Mouse (Mus musculus): ENCODE data around the gene Defb42. TPM values are rescaled to one million over a fixed set of nuclear protein-coding genes. Genes with fewer than 3 reads are reported as not detected.

Gene Defb42
- polyA plus RNA-seq (2015; fragmentation: Nextera tagmentation; extraction: Ambion mirVana) = 1.1 and 2.5 TPM in 2 replicates

DNA sequence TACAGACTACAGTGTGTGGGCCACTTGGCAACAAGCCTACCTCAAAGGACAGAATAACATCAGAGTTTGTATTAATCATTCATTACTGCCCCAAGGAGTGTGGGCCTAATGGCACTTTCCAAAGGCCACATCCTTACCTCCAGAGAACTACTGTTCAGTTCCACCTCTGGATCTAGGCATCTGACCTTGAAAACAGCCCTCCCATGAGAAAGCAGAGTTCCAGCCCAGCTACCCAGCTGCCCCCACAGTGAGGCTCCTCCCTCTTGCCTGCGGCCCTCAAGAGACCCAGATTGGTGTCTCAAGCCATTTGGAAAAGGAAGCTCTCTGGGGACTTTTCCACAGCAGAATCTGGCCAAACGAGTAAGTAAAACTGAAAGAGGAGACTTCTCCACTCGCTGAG lies at the start of gene Defb42:
TSS of gene Defb42 (plus strand) at position 301 of the 400 bp plus-strand sequence.
- Histone ChIP-seq H3K4me3 (ENCODE audit: low read length) (no peak within 1 kb of the TSS), H3K27me3 (ENCODE audit: insufficient read depth, low read length) (no peaks in the 10 kb centered on the region), H3K4me1 (ENCODE audit: insufficient read depth, low read length) (no peaks in the 10 kb centered on the region), H3K4me2 (replicated peaks; ENCODE audit: low read depth, low read length) (no peak within 1 kb of the TSS), H3K36me3 (ENCODE audit: insufficient read depth, low read length) (no peaks in the 10 kb centered on the region), H3K9me3 (ENCODE audit: low read length) (no peaks in the 10 kb centered on the region), H3K9ac (replicated peaks; ENCODE audit: low read length) (no peak within 1 kb of the TSS), H3K27ac (ENCODE audit: low read length) (no peak within 1 kb of the TSS)
- 80% methylated on average over 3 of the region's 3 CpGs for WGBS
- no peak for ATAC-seq (ENCODE audit: low FRiP score, low TSS enrichment)

DNA sequence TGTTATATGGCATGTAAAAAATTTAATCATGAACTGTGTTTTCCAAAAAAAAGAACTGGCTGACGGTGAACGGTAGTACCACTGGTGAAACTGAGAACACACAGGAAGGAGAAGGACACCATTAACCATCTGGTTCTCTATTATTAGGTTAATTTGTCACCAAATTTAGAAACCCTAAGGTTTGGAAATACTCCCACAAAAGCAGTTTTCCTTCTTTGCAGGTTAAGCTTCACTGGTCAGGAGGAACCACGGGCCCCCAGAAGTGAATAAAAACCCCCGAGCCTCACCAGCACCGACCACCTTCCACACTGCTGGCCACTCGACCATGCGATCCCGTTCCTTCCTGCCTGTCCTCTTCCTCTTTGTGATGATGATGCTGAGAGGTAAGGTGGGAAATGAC lies 49.0 kb upstream of the Defb42 start, which contains the start of gene Defb47:
TSS of gene Defb47 (plus strand) at position 301 of the 400 bp plus-strand sequence.
- H3K27me3 ChIP-seq (ENCODE audit: insufficient read depth, low read length) = no peaks in the 10 kb centered on the region
- no peaks in the 10 kb centered on the region for H3K9me3 ChIP-seq (ENCODE audit: low read length)
- no peak within 1 kb of the TSS for H3K27ac ChIP-seq (ENCODE audit: low read length)
- H3K36me3 ChIP-seq (ENCODE audit: insufficient read depth, low read length) = no peaks in the 10 kb centered on the region
- H3K4me1 ChIP-seq (ENCODE audit: insufficient read depth, low read length) = 0 out of 2 replicates have a peak, but pooled peaks cover 6% of the 10 kb centered on the region
- WGBS = 58% methylated on average over 8 of the region's 8 CpGs
- H3K4me3 ChIP-seq (ENCODE audit: low read length) = no peak within 1 kb of the TSS
- H3K9ac ChIP-seq (replicated peaks; ENCODE audit: low read length) = no peak within 1 kb of the TSS
- no peak within 1 kb of the TSS for H3K4me2 ChIP-seq (replicated peaks; ENCODE audit: low read depth, low read length)
- no peak for ATAC-seq (ENCODE audit: low FRiP score, low TSS enrichment)

DNA sequence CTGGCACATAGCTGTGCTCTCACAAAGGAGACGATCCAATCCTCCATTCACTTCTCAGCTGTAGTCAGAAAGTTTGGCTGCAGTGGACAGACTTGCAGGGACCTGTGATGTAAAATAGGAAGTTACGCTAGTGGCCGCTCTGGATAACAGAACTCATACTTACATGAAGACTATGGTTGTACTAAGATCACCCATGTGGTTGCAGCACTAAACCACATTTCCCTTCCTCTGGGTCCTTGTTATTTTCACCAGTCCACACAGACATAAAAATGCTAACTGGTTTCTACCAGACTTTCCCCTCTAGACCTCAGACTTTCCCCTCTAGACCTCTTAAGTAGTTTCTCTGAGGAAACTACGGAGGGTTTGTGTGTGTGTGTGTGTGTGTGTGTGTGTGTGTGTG lies 47.8 kb upstream of the Defb42 start:
- ATAC-seq (ENCODE audit: low FRiP score, low TSS enrichment) = no peak
- no peaks in the 10 kb centered on the region for H3K36me3 ChIP-seq (ENCODE audit: insufficient read depth, low read length)
- H3K9me3 ChIP-seq (ENCODE audit: low read length) = no peaks in the 10 kb centered on the region
- H3K4me1 ChIP-seq (ENCODE audit: insufficient read depth, low read length) = 0 out of 2 replicates have a peak, but pooled peaks cover 6% of the 10 kb centered on the region
- H3K27me3 ChIP-seq (ENCODE audit: insufficient read depth, low read length) = no peaks in the 10 kb centered on the region
- H3K9ac ChIP-seq (replicated peaks; ENCODE audit: low read length) = no peak overlapping the region
- no peak overlapping the region for H3K4me3 ChIP-seq (ENCODE audit: low read length)
- no peak overlapping the region for H3K4me2 ChIP-seq (replicated peaks; ENCODE audit: low read depth, low read length)
- 92% methylated on average over 4 of the region's 4 CpGs for WGBS
- no peak overlapping the region for H3K27ac ChIP-seq (ENCODE audit: low read length)

DNA sequence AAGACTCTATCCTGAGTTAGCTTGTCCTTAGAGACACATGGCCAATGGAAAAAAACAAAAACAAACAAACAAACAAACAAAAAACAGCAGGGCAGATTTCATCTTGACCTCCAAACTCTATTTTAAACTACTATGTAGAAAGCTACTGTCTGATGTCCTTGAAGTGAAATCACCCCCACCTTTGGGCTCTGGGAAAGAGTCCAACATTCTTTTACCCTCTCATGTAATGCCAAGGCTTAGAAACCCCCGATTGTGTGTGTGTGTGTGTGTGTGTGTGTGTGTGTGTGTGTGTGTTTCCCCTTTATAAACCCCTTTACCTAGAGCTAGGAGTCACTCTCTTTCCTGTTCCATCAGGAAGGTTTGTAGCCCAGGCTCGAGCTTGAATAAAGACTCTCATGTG lies 44.2 kb upstream of the Defb42 start:
- no peak overlapping the region for H3K4me3 ChIP-seq (ENCODE audit: low read length)
- no peaks in the 10 kb centered on the region for H3K27me3 ChIP-seq (ENCODE audit: insufficient read depth, low read length)
- H3K27ac ChIP-seq (ENCODE audit: low read length) = no peak overlapping the region
- no peaks in the 10 kb centered on the region for H3K36me3 ChIP-seq (ENCODE audit: insufficient read depth, low read length)
- H3K4me1 ChIP-seq (ENCODE audit: insufficient read depth, low read length) = 0 out of 2 replicates have a peak, but pooled peaks cover 5% of the 10 kb centered on the region
- H3K9ac ChIP-seq (replicated peaks; ENCODE audit: low read length) = no peak overlapping the region
- H3K9me3 ChIP-seq (ENCODE audit: low read length) = no peaks in the 10 kb centered on the region
- no peak overlapping the region for H3K4me2 ChIP-seq (replicated peaks; ENCODE audit: low read depth, low read length)
- 69% methylated on average over 2 of the region's 2 CpGs for WGBS
- ATAC-seq (ENCODE audit: low FRiP score, low TSS enrichment) = no peak

DNA sequence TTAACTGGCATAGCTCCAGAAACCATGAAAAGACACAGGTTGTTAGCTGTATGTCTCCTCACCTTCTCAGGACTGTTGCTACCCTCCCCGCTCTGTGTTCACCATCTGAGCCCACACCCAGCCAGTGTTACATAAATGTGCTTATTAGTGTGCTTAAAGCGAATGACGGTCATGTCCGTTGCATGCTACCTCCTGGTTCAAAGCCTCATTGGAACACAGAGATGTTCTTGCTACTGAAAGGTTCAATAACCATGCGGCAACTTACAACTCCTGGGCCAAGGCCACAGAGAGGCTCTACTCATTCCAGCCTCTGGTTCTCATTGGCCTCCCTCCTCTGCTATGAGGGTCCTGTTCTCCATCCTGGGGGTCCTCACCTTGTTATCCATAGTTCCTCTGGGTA lies 35.3 kb upstream of the Defb42 start, which contains the start of gene Defb43:
TSS of gene Defb43 (plus strand) at position 301 of the 400 bp plus-strand sequence.
- Histone ChIP-seq H3K27ac (ENCODE audit: low read length) (no peak within 1 kb of the TSS), H3K9me3 (ENCODE audit: low read length) (peaks cover 5% of the 10 kb centered on the region; the same call in 1 of the 2 replicates), H3K36me3 (ENCODE audit: insufficient read depth, low read length) (no peaks in the 10 kb centered on the region), H3K4me1 (ENCODE audit: insufficient read depth, low read length) (no peaks in the 10 kb centered on the region), H3K9ac (replicated peaks; ENCODE audit: low read length) (no peak within 1 kb of the TSS), H3K4me3 (ENCODE audit: low read length) (no peak within 1 kb of the TSS), H3K4me2 (replicated peaks; ENCODE audit: low read depth, low read length) (no peak within 1 kb of the TSS), H3K27me3 (ENCODE audit: insufficient read depth, low read length) (no peaks in the 10 kb centered on the region)
- no peak for ATAC-seq (ENCODE audit: low FRiP score, low TSS enrichment)
- WGBS = 94% methylated on average over 5 of the region's 5 CpGs

DNA sequence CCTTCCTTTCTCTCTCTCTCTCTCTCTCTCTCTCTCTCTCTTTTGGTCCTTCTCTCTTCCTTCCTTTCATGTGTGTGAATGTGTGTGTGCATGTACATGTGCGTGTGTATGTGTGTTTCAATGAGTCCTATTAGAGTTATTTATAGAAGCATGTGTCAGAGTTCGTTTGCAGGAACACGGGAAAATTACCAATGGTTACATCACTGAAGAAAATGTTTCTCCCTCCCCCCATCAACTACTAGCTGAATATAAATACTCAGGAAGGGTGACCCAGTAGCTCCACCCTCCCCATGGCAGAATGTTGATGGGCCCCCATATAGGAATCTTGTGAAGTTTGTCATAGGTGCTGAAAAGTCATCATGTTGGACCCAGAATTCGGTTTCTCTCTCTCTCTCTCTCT lies 33.7 kb upstream of the Defb42 start:
- H3K36me3 ChIP-seq (ENCODE audit: insufficient read depth, low read length) = no peaks in the 10 kb centered on the region
- H3K9ac ChIP-seq (replicated peaks; ENCODE audit: low read length) = no peak overlapping the region
- H3K27me3 ChIP-seq (ENCODE audit: insufficient read depth, low read length) = no peaks in the 10 kb centered on the region
- no peak overlapping the region for H3K4me2 ChIP-seq (replicated peaks; ENCODE audit: low read depth, low read length)
- H3K4me1 ChIP-seq (ENCODE audit: insufficient read depth, low read length) = no peaks in the 10 kb centered on the region
- H3K27ac ChIP-seq (ENCODE audit: low read length) = no peak overlapping the region
- H3K4me3 ChIP-seq (ENCODE audit: low read length) = no peak overlapping the region
- WGBS = 61% methylated on average over 4 of the region's 4 CpGs
- ATAC-seq (ENCODE audit: low FRiP score, low TSS enrichment) = no peak
- peaks cover 5% of the 10 kb centered on the region; the same call in 1 of the 2 replicates for H3K9me3 ChIP-seq (ENCODE audit: low read length)

DNA sequence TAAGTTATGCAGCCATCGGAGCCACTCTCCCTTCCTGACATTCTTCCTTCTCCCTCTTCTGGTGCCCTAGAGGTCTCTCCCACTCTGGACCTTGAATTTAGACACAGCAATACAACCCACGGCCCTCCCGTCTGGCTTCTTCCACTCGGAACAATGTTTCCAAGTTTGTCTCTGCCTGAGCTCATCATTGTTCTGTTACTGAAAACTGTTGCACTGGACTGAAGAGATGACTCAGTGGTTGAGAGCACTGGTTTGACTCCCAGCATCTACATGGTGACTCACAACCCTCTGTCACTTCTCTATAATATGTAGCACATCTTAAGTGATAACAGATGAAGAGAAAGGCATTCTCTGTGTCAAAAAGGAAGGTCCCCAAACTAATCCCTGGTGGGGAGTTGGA lies 32.1 kb upstream of the Defb42 start:
- 81% methylated on average over 4 of the region's 4 CpGs for WGBS
- Histone ChIP-seq H3K4me2 (replicated peaks; ENCODE audit: low read depth, low read length) (no peak overlapping the region), H3K27me3 (ENCODE audit: insufficient read depth, low read length) (no peaks in the 10 kb centered on the region), H3K4me3 (ENCODE audit: low read length) (no peak overlapping the region), H3K9ac (replicated peaks; ENCODE audit: low read length) (no peak overlapping the region), H3K36me3 (ENCODE audit: insufficient read depth, low read length) (no peaks in the 10 kb centered on the region), H3K9me3 (ENCODE audit: low read length) (peaks cover 5% of the 10 kb centered on the region; the same call in 1 of the 2 replicates), H3K27ac (ENCODE audit: low read length) (no peak overlapping the region), H3K4me1 (ENCODE audit: insufficient read depth, low read length) (no peaks in the 10 kb centered on the region)
- ATAC-seq (ENCODE audit: low FRiP score, low TSS enrichment) = no peak

DNA sequence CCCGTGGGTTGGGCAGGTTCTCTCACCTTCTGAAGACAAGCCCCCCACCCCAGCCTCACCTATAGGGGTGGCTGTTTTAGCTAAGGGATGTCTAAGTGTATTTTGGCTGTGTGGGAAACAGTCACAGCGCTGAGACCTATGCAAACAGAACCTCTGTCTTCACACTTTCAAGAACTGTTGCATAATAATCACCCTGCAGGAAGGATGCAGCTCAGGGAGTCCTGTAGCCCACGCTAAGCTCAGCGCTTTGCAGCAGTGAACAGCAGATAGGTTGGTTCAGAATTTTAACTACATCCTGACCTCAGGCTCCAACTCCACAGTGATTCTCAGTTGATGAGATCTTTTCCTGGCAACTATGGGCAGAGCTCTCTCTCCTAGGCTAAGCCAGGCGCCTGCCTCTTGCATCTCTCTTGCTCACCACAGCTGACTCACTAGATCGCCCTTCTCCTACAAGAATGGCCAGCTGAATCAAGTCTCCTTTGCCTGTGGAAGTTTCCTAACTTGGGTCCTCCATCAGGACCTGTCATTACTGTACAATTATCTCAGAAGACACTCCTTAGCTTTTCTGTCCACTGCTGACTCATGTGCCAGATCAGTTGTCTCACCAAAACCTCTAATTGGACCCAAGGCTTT lies 26.2 kb upstream of the Defb42 start:
- Histone ChIP-seq H3K4me2 (replicated peaks; ENCODE audit: low read depth, low read length) (no peak overlapping the region), H3K27ac (ENCODE audit: low read length) (no peak overlapping the region), H3K9ac (replicated peaks; ENCODE audit: low read length) (no peak overlapping the region), H3K9me3 (ENCODE audit: low read length) (no peaks in the 10 kb centered on the region), H3K36me3 (ENCODE audit: insufficient read depth, low read length) (no peaks in the 10 kb centered on the region), H3K4me1 (ENCODE audit: insufficient read depth, low read length) (no peaks in the 10 kb centered on the region), H3K27me3 (ENCODE audit: insufficient read depth, low read length) (no peaks in the 10 kb centered on the region), H3K4me3 (ENCODE audit: low read length) (no peak overlapping the region)
- ATAC-seq (ENCODE audit: low FRiP score, low TSS enrichment) = no peak
- WGBS = 59% methylated on average over 6 of the region's 6 CpGs

DNA sequence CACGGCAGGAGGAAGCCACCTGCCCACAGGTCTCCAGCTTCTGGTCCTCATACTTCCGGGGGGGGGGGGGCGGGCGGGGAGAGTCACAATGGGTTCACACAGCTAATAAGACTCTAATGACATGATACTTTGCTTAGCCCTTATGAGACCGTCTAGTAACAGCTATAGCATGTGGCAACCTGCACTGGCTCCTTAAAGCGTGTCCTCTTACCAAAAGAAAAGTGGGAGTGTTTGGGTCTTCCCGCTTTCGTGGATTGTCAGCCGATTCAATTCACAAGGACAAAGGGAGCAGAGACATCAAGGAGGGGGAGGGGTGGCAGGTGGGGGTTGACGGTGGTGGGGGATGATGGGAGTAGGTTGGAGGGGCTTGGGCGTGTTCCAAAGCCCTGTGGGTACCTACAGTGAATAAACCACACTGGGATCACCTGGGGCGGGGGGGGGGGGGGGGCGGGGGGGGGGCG lies 3.1 kb downstream of the Defb42 start, which contains the start of gene Defb30:
TSS of gene Defb30 (minus strand) at position 51 of the 461 bp plus-strand sequence.
- no peak within 1 kb of the TSS for H3K4me3 ChIP-seq (ENCODE audit: low read length)
- 73% methylated on average over 12 of the region's 14 CpGs for WGBS
- ATAC-seq (ENCODE audit: low FRiP score, low TSS enrichment) = no peak
- H3K36me3 ChIP-seq (ENCODE audit: insufficient read depth, low read length) = no peaks in the 10 kb centered on the region
- H3K4me1 ChIP-seq (ENCODE audit: insufficient read depth, low read length) = no peaks in the 10 kb centered on the region
- no peak within 1 kb of the TSS for H3K9ac ChIP-seq (replicated peaks; ENCODE audit: low read length)
- H3K27me3 ChIP-seq (ENCODE audit: insufficient read depth, low read length) = no peaks in the 10 kb centered on the region
- H3K9me3 ChIP-seq (ENCODE audit: low read length) = no peaks in the 10 kb centered on the region
- no peak within 1 kb of the TSS for H3K4me2 ChIP-seq (replicated peaks; ENCODE audit: low read depth, low read length)
- no peak within 1 kb of the TSS for H3K27ac ChIP-seq (ENCODE audit: low read length)

DNA sequence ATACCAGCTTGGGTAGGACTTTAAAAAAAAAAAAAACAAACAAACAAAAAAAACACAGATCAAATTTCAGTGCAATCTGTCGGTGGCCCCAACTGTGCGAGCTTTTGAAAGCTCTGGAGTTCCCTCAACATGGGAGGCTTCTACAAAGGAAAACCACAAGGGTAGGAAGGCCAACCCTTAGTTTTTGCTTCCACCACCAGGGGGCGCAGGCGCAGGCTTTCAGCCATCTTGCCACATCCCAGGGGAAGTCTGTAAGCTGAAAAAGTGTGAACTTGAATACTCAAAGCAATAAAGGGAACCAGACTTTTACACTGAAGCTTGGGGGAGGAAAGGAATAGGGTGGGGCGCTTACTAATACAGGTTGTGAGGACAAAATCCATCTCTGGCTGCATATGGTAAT lies 4.0 kb downstream of the Defb42 start:
- ATAC-seq (ENCODE audit: low FRiP score, low TSS enrichment) = no peak
- H3K9ac ChIP-seq (replicated peaks; ENCODE audit: low read length) = no peak overlapping the region
- H3K27me3 ChIP-seq (ENCODE audit: insufficient read depth, low read length) = no peaks in the 10 kb centered on the region
- H3K4me1 ChIP-seq (ENCODE audit: insufficient read depth, low read length) = no peaks in the 10 kb centered on the region
- no peaks in the 10 kb centered on the region for H3K9me3 ChIP-seq (ENCODE audit: low read length)
- 33% methylated on average over 5 of the region's 5 CpGs for WGBS
- no peak overlapping the region for H3K27ac ChIP-seq (ENCODE audit: low read length)
- H3K4me3 ChIP-seq (ENCODE audit: low read length) = no peak overlapping the region
- H3K36me3 ChIP-seq (ENCODE audit: insufficient read depth, low read length) = no peaks in the 10 kb centered on the region
- no peak overlapping the region for H3K4me2 ChIP-seq (replicated peaks; ENCODE audit: low read depth, low read length)

All from kidney, embryonic 16.5 days (tissue).